Mouse (Mus musculus) midbrain, embryonic 16.5 days (tissue): ENCODE results near the gene Dusp6. TPM values are rescaled to one million over a fixed set of nuclear protein-coding genes. Genes with fewer than 3 reads are reported as not detected.

Experiments
- ATAC-seq: fragments of 200-750 bp; cut with Nextera tagmentation; 2 replicates; pipeline ENCODE4 v1.8.0; 2017; ENCODE audit warnings: moderate TSS enrichment
- H3K27ac ChIP-seq: fragments of 300-500 bp; sonication (generic); 2 replicates; pipeline ENCODE4 v1.5.1; 2014; ENCODE audit warnings: mild to moderate bottlenecking, low read length, mixed read lengths
- H3K27me3 ChIP-seq: fragments of 300-500 bp; sonication (generic); 2 replicates; pipeline ENCODE4 v1.6.1; 2014; ENCODE audit warnings: low read depth, low read length, mixed read lengths; ENCODE audit not compliant: control insufficient read depth, insufficient read depth
- H3K36me3 ChIP-seq: fragments of 300-500 bp; sonication (generic); 2 replicates; pipeline ENCODE4 v1.6.1; 2014; ENCODE audit warnings: mild to moderate bottlenecking, low read length, moderate library complexity, mixed read lengths; ENCODE audit not compliant: control insufficient read depth, insufficient read depth
- H3K4me1 ChIP-seq: fragments of 300-500 bp; sonication (generic); 2 replicates; pipeline ENCODE4 v1.6.1; 2014; ENCODE audit warnings: mild to moderate bottlenecking, low read length, mixed read lengths; ENCODE audit not compliant: control insufficient read depth, insufficient read depth
- H3K4me2 ChIP-seq: fragments of 300-500 bp; sonication (generic); 2 replicates; pipeline ENCODE4 v1.6.1; 2014; ENCODE audit warnings: mild to moderate bottlenecking, low read length, mixed read lengths
- H3K4me3 ChIP-seq: fragments of 300-500 bp; sonication (generic); 2 replicates; pipeline ENCODE4 v1.5.1; 2014; ENCODE audit warnings: low read depth, mild to moderate bottlenecking, low read length, moderate library complexity, mixed read lengths
- H3K9ac ChIP-seq: fragments of 300-500 bp; sonication (generic); 2 replicates; pipeline ENCODE4 v1.6.1; 2014; ENCODE audit warnings: low read depth, low read length, mixed read lengths
- H3K9me3 ChIP-seq: fragments of 300-500 bp; sonication (generic); replicated peaks from 2 replicates; pipeline ENCODE4 v1.6.1; 2014; ENCODE audit warnings: mild to moderate bottlenecking, low read length, mixed read lengths; ENCODE audit not compliant: control insufficient read depth, poor library complexity, severe bottlenecking
- polyA plus RNA-seq: library from polyadenylated mRNA; unstranded; fragments of >200 nt; fragmentation: Nextera tagmentation; extraction: Ambion mirVana; gene quantifications from 2 replicates; pipeline ENCODE4 v1.2.1, GENCODE M21; 2015

Gene Dusp6
- polyA plus RNA-seq, 1 experiment from 2014 or later: 28.7 TPM

- H3K9me3 ChIP-seq: no peaks in the 10 kb centered on the region
- no peak overlapping the region for H3K4me3 ChIP-seq
- no peak for ATAC-seq
- H3K4me2 ChIP-seq: no peak overlapping the region
- no peak overlapping the region for H3K27ac ChIP-seq
- H3K4me1 ChIP-seq: no peaks in the 10 kb centered on the region
- no peak overlapping the region for H3K9ac ChIP-seq
- H3K36me3 ChIP-seq: no peaks in the 10 kb centered on the region
- no peaks in the 10 kb centered on the region for H3K27me3 ChIP-seq
These were observed 54.0 kb downstream of the Dusp6 start for GRCm38 (mm10) chr10:99317057-99317456.

Other genes starting within 250 kb of the Dusp6 start
- gene Poc1b, start 156.2 kb upstream of the Dusp6 start, polyA plus RNA-seq: 10.5 and 11.2 TPM in 2 replicates
- 2.6 and 2.8 TPM in 2 replicates for gene Galnt4, start 155.1 kb upstream of the Dusp6 start, polyA plus RNA-seq
- gene Phxr2, start 136.9 kb upstream of the Dusp6 start, polyA plus RNA-seq: not detected in 2 replicates